In the genomic region with DNA sequence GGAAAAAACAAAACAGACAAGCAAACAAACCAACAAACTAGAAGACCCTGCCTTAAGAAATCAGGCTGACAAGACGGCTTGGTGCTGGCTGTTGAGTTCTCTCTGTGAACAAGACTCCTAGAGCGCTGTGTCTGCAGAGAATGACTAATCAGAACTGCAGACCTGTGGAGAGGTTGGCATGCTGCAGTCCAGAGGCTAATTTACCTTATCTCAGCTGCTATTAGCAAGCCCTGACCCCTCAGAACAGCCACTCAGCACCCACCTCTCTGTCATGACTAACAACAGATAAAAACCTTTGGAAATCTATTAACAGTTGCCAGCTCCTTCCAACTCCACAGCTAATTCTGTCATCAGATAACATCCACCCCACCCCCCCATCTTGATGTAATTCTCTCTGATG, we compare ENCODE assay signal across 19 mouse cellular contexts. TPM values are rescaled to one million over a fixed set of nuclear protein-coding genes. Genes with fewer than 3 reads are reported as not detected.
DNase-seq lines count a peak whose midpoint lies in the region; ATAC-seq and TF ChIP-seq lines count a peak whose summit lies in the region.
"Had no signal": no experiment of that assay in that cellular context is flagged by ENCODE, and none has a peak within 500 bp of the region (broad histone marks: within the 10 kb centered on the region; RNA-seq: fewer than 3 reads in every experiment).

No protein-coding gene starts in this region.

- no peak overlapping the region for H3K4me3 ChIP-seq in heart, embryonic 13.5 days
- no peak overlapping the region for H3K4me3 ChIP-seq in liver, embryonic 11.5 days (ENCODE audit: low read depth, low read length)
- no peak overlapping the region for H3K4me3 ChIP-seq in small intestine, adult 2 months (ENCODE audit: low read depth, low read length)
- H3K4me3 ChIP-seq: embryonic facial prominence, embryonic 10.5 days; left cerebral cortex, adult 2 months; limb, embryonic 13.5 days had no signal

- WGBS in heart, embryonic 13.5 days = 21% methylated on average over 2 of the region's 2 CpGs
- WGBS in liver, embryonic 11.5 days = 25% methylated on average over 2 of the region's 2 CpGs
- WGBS in small intestine, adult 2 months = 33% methylated on average over 2 of the region's 2 CpGs

- H3K9ac ChIP-seq in heart, embryonic 13.5 days = no peak overlapping the region
- H3K9ac ChIP-seq in liver, embryonic 11.5 days (ENCODE audit: low read depth, low read length) = no peak overlapping the region
- H3K9ac ChIP-seq: forebrain, postnatal 0 days; limb, embryonic 13.5 days had no signal

- peaks cover 25% of the 10 kb centered on the region; the same call in 1 of the 2 replicates for H3K27me3 ChIP-seq in heart, embryonic 13.5 days (replicated peaks)
- no peaks in the 10 kb centered on the region for H3K27me3 ChIP-seq in liver, embryonic 11.5 days (replicated peaks; ENCODE audit: control insufficient read depth, insufficient read depth, low read length)
- no peaks in the 10 kb centered on the region for H3K27me3 ChIP-seq in small intestine, adult 2 months (ENCODE audit: control insufficient read depth, insufficient read depth, low read length)
- H3K27me3 ChIP-seq: limb, embryonic 13.5 days had no signal

- DNase-seq in heart, postnatal 4 days = no peak
- DNase-seq in MN1 (ENCODE audit: low spot score) = peak; percentile 63
- no peak for DNase-seq in liver, embryonic 11.5 days (ENCODE audit: low spot score)
- no peak for DNase-seq in ovary, postnatal 36 days (ENCODE audit: low spot score)
- DNase-seq in adrenal gland, postnatal 25 days = no peak
- DNase-seq in spleen, postnatal 10 days (ENCODE audit: low spot score in 2 of 2) = no peak
- DNase-seq: B cell, adult 2 months; cerebellum, postnatal 14 days; forebrain, postnatal 0 days; heart, postnatal 10 days; lung, postnatal 10 days; spleen, adult 18-20 months; thymus, postnatal 4 days had no signal

- peak overlapping the region; percentile 37; the same call in 1 of the 2 replicates for H3K27ac ChIP-seq in heart, embryonic 13.5 days (replicated peaks)
- no peak overlapping the region for H3K27ac ChIP-seq in liver, embryonic 11.5 days (ENCODE audit: low read depth, low read length)
- H3K27ac ChIP-seq in small intestine, adult 2 months (ENCODE audit: insufficient read depth, low read depth, low read length) = peak overlapping the region; percentile 80
- H3K27ac ChIP-seq: embryonic facial prominence, embryonic 10.5 days; hindbrain, postnatal 0 days; left cerebral cortex, adult 2 months; limb, embryonic 13.5 days had no signal

- H3K36me3 ChIP-seq in heart, embryonic 13.5 days = no peaks in the 10 kb centered on the region
- no peaks in the 10 kb centered on the region for H3K36me3 ChIP-seq in liver, embryonic 11.5 days (ENCODE audit: control insufficient read depth, insufficient read depth, low read length)
- H3K36me3 ChIP-seq in small intestine, adult 2 months (ENCODE audit: control insufficient read depth, insufficient read depth, low read length) = no peaks in the 10 kb centered on the region
- H3K36me3 ChIP-seq: embryonic facial prominence, embryonic 10.5 days; limb, embryonic 13.5 days had no signal

- H3K4me1 ChIP-seq in heart, embryonic 13.5 days = peaks cover 46% of the 10 kb centered on the region
- peaks cover 22% of the 10 kb centered on the region for H3K4me1 ChIP-seq in liver, embryonic 11.5 days (replicated peaks; ENCODE audit: control insufficient read depth, insufficient read depth, low read length)
- H3K4me1 ChIP-seq in small intestine, adult 2 months (ENCODE audit: control insufficient read depth, insufficient read depth, insufficient read length, low read length) = peaks cover 28% of the 10 kb centered on the region; the same call in 1 of the 2 replicates

- TF ChIP-seq CTCF in small intestine, adult 2 months (IDR thresholded peaks at IDR 0.05; ENCODE audit: extremely low read depth, insufficient read length, insufficient replicate concordance, low read depth, low read length) = no peak

- ATAC-seq in heart, embryonic 13.5 days (ENCODE audit: extremely low read depth, insufficient number of reproducible peaks, low FRiP score, low TSS enrichment) = no peak
- ATAC-seq in liver, embryonic 11.5 days (replicated peaks; ENCODE audit: low FRiP score) = peak; percentile 22; the same call in 1 of the 2 replicates
- ATAC-seq: forebrain, postnatal 0 days; hindbrain, postnatal 0 days had no signal

- H3K9me3 ChIP-seq in heart, embryonic 13.5 days = no peaks in the 10 kb centered on the region
- H3K9me3 ChIP-seq in liver, embryonic 11.5 days (ENCODE audit: control insufficient read depth, low read length) = no peaks in the 10 kb centered on the region
- H3K9me3 ChIP-seq: embryonic facial prominence, embryonic 10.5 days; limb, embryonic 13.5 days had no signal

- peak overlapping the region; percentile 32 for H3K4me2 ChIP-seq in heart, embryonic 13.5 days
- H3K4me2 ChIP-seq in liver, embryonic 11.5 days = no peak overlapping the region
- H3K4me2 ChIP-seq: limb, embryonic 13.5 days had no signal

- TF ChIP-seq POLR2A in small intestine, adult 2 months (IDR thresholded peaks at IDR 0.05; ENCODE audit: low read depth, low read length) = no peak

RNA-seq across cellular contexts. Expression of gene Sema4b, which starts 5.6 kb away (rescaled TPM):
- 9.9 and 11.3 TPM in 2 replicates for polyA plus RNA-seq in heart, embryonic 13.5 days (2015; fragmentation: Nextera tagmentation; extraction: Ambion mirVana)
- total RNA-seq in heart, postnatal 4 days (2021) = 10 to 100 TPM; 14.3 to 16.1 TPM
- 11.7 and 12.9 TPM in 2 replicates for polyA plus RNA-seq in liver, embryonic 11.5 days (2014; fragmentation: Nextera tagmentation; extraction: Ambion mirVana)
- 47.9 and 84.4 TPM in 2 replicates for polyA plus RNA-seq in small intestine, adult 2 months (2012; rRNA removed)
- total RNA-seq in adrenal gland, postnatal 25 days (2021) = 68.9 and 70.0 TPM in 2 replicates

RNA-seq across cellular contexts. Expression of gene Cib1, which starts 51.5 kb away (rescaled TPM):
- 54.2 and 57.9 TPM in 2 replicates for polyA plus RNA-seq in heart, embryonic 13.5 days (2015; fragmentation: Nextera tagmentation; extraction: Ambion mirVana)
- total RNA-seq in heart, postnatal 4 days (2021) = 10 to 100 TPM; 26.2 to 27.7 TPM
- polyA plus RNA-seq in liver, embryonic 11.5 days (2014; fragmentation: Nextera tagmentation; extraction: Ambion mirVana) = 113 and 114 TPM in 2 replicates
- 318 and 530 TPM in 2 replicates for polyA plus RNA-seq in small intestine, adult 2 months (2012; rRNA removed)
- total RNA-seq in adrenal gland, postnatal 25 days (2021) = 62.4 and 68.2 TPM in 2 replicates

RNA-seq across cellular contexts. Expression of gene Gdpgp1, which starts 51.6 kb away (rescaled TPM):
- polyA plus RNA-seq in heart, embryonic 13.5 days (2015; fragmentation: Nextera tagmentation; extraction: Ambion mirVana) = 3.3 and 3.7 TPM in 2 replicates
- 1 to 10 TPM; 2.5 to 2.6 TPM for total RNA-seq in heart, postnatal 4 days (2021)
- polyA plus RNA-seq in liver, embryonic 11.5 days (2014; fragmentation: Nextera tagmentation; extraction: Ambion mirVana) = 6.5 and 7.4 TPM in 2 replicates
- polyA plus RNA-seq in small intestine, adult 2 months (2012; rRNA removed) = 2.3 and 3.2 TPM in 2 replicates
- 5.6 and 6.0 TPM in 2 replicates for total RNA-seq in adrenal gland, postnatal 25 days (2021)
